Mouse (Mus musculus): ENCODE results near the gene Hmgn2. TPM values are rescaled to one million over a fixed set of nuclear protein-coding genes. Genes with fewer than 3 reads are reported as not detected.

Gene Hmgn2
- total and polyA plus RNA-seq, 3 experiments, result 125 to 230 (median 186) TPM

GRCm38 (mm10) chr4:133969114-133969770, 792 bp upstream of the Hmgn2 start:
- Histone ChIP-seq H3K79me2 (ENCODE audit: control insufficient read depth, insufficient read depth, low read length, poor library complexity) (peaks cover 11% of the 10 kb centered on the region), H3K9ac (ENCODE audit: control insufficient read depth, low read depth, low read length, poor library complexity, severe bottlenecking) (no peak overlapping the region), H3K27me3 (ENCODE audit: control insufficient read depth in 1 of 2, insufficient read depth in 2 of 2, low read length in 2 of 2) (no peaks in the 10 kb centered on the region), H3K27ac (ENCODE audit: control insufficient read depth, low read depth, low read length) (no peak overlapping the region), H3K9me3 (replicated peaks; ENCODE audit: insufficient read depth, low read length) (no peaks in the 10 kb centered on the region), H3K36me3 (ENCODE audit: control insufficient read depth in 1 of 2, insufficient read depth in 2 of 2, low read length in 2 of 2) (peaks cover 5 to 14% of the 10 kb centered on the region in 2 experiments; a peak in 3 of 4 replicates), H3K4me1 (ENCODE audit: control insufficient read depth in 1 of 2, insufficient read depth in 2 of 2, low read length in 2 of 2) (peaks cover 0 to 8% of the 10 kb centered on the region in 2 experiments; a peak in 1 of 4 replicates), H3K4me3 (ENCODE audit: control insufficient read depth in 1 of 2, insufficient read depth in 1 of 2, low read depth in 2 of 2, low read length in 2 of 2) (no peak overlapping the region)
- no peak for TF ChIP-seq UBTF (IDR thresholded peaks at IDR 0.05; ENCODE audit: borderline replicate concordance, insufficient read depth, low read depth, low read length)
- no peak for TF ChIP-seq HCFC1 (IDR thresholded peaks at IDR 0.05; ENCODE audit: low read depth, low read length)
- no peak for TF ChIP-seq POLR2A (IDR thresholded peaks at IDR 0.05; ENCODE audit: control insufficient read depth in 1 of 2, insufficient read depth in 1 of 2, low read depth in 1 of 2, low read length in 2 of 2, poor library complexity in 1 of 2)
- TF ChIP-seq ETS1 (IDR thresholded peaks at IDR 0.05; ENCODE audit: low read depth, low read length), result no peak
- no peak for TF ChIP-seq BHLHE40 (IDR thresholded peaks at IDR 0.05; ENCODE audit: borderline replicate concordance, low read depth, low read length)
- TF ChIP-seq EP300 (IDR thresholded peaks at IDR 0.05; ENCODE audit: low read depth in 1 of 2, low read length in 2 of 2), result no peak
- TF ChIP-seq MAX (IDR thresholded peaks at IDR 0.05; ENCODE audit: low read length), result no peak
- no peak for TF ChIP-seq ZKSCAN1 (IDR thresholded peaks at IDR 0.05; ENCODE audit: low read depth, low read length)
- no peak for TF ChIP-seq GATA1 (IDR thresholded peaks at IDR 0.05; ENCODE audit: low read depth, low read length)
- no peak for TF ChIP-seq CHD2 (IDR thresholded peaks at IDR 0.05; ENCODE audit: low read length)
- TF ChIP-seq ZNF384 (IDR thresholded peaks at IDR 0.05; ENCODE audit: low read depth, low read length), result no peak
- TF ChIP-seq TAL1 (IDR thresholded peaks at IDR 0.05; ENCODE audit: low read length), result no peak
- no peak for TF ChIP-seq CHD1 (IDR thresholded peaks at IDR 0.05; ENCODE audit: low read depth, low read length)
- no peak for TF ChIP-seq TCF12 (IDR thresholded peaks at IDR 0.05; ENCODE audit: low read depth, low read length)
- no peak for TF ChIP-seq NELFE (IDR thresholded peaks at IDR 0.05; ENCODE audit: low read depth, low read length)
- no peak for TF ChIP-seq TBP (IDR thresholded peaks at IDR 0.05; ENCODE audit: low read depth, low read length)
- no peak for TF ChIP-seq ZMIZ1 (IDR thresholded peaks at IDR 0.05; ENCODE audit: low read depth, low read length)
- no peak for TF ChIP-seq MXI1 (IDR thresholded peaks at IDR 0.05; ENCODE audit: low read depth, low read length)
- no peak for TF ChIP-seq ZC3H11A (IDR thresholded peaks at IDR 0.05; ENCODE audit: low read depth, low read length)
- no peak for DNase-seq (ENCODE audit: low read depth, low spot score)

GRCm38 (mm10) chr4:133967866-133968149, 642 bp downstream of the Hmgn2 start:
- peaks cover 11% of the 10 kb centered on the region for H3K79me2 ChIP-seq (ENCODE audit: control insufficient read depth, insufficient read depth, low read length, poor library complexity)
- peaks cover 5 to 14% of the 10 kb centered on the region in 2 experiments; a peak in 3 of 4 replicates for H3K36me3 ChIP-seq (ENCODE audit: control insufficient read depth in 1 of 2, insufficient read depth in 2 of 2, low read length in 2 of 2)
- H3K27me3 ChIP-seq (ENCODE audit: control insufficient read depth in 1 of 2, insufficient read depth in 2 of 2, low read length in 2 of 2), result no peaks in the 10 kb centered on the region
- peaks cover 0 to 8% of the 10 kb centered on the region in 2 experiments; a peak in 1 of 4 replicates for H3K4me1 ChIP-seq (ENCODE audit: control insufficient read depth in 1 of 2, insufficient read depth in 2 of 2, low read length in 2 of 2)
- peak overlapping the region; percentile 99 for H3K9ac ChIP-seq (ENCODE audit: control insufficient read depth, low read depth, low read length, poor library complexity, severe bottlenecking)
- DNase-seq (ENCODE audit: low read depth, low spot score), result peak; percentile 93
- peak overlapping the region; percentile 93 for H3K27ac ChIP-seq (ENCODE audit: control insufficient read depth, low read depth, low read length)
- H3K9me3 ChIP-seq (replicated peaks; ENCODE audit: insufficient read depth, low read length), result no peaks in the 10 kb centered on the region
- H3K4me3 ChIP-seq (ENCODE audit: control insufficient read depth in 1 of 2, insufficient read depth in 1 of 2, low read depth in 2 of 2, low read length in 2 of 2), result peak overlapping the region; percentile 61 to 86
- no peak for TF ChIP-seq POLR2AphosphoS5 (IDR thresholded peaks at IDR 0.05; ENCODE audit: borderline replicate concordance, low read depth, low read length)
- TF ChIP-seq MXI1 (IDR thresholded peaks at IDR 0.05; ENCODE audit: low read depth, low read length), result no peak
- peak; percentile 82 for TF ChIP-seq MAX (IDR thresholded peaks at IDR 0.05; ENCODE audit: low read length)
- TF ChIP-seq MAZ (IDR thresholded peaks at IDR 0.05; ENCODE audit: low read depth, low read length), result peak; percentile 65
- no peak for TF ChIP-seq MYC (IDR thresholded peaks at IDR 0.05; ENCODE audit: low read depth, low read length)
- TF ChIP-seq GATA1 (IDR thresholded peaks at IDR 0.05; ENCODE audit: low read depth, low read length), result no peak
- TF ChIP-seq NRF1 (IDR thresholded peaks at IDR 0.05; ENCODE audit: insufficient read depth, low read depth, low read length, poor library complexity, severe bottlenecking), result no peak
- TF ChIP-seq ZNF384 (IDR thresholded peaks at IDR 0.05; ENCODE audit: low read depth, low read length), result no peak
- TF ChIP-seq POLR2A (IDR thresholded peaks at IDR 0.05; ENCODE audit: control insufficient read depth in 1 of 2, insufficient read depth in 1 of 2, low read depth in 1 of 2, low read length in 2 of 2, poor library complexity in 1 of 2), result peak; percentile 63 to 71; a peak in 3 of 4 replicates
- no peak for TF ChIP-seq JUND (IDR thresholded peaks at IDR 0.05; ENCODE audit: low read depth, low read length)
- TF ChIP-seq POLR2AphosphoS2 (IDR thresholded peaks at IDR 0.05; ENCODE audit: low read length), result peak; percentile 61; the same call in 1 of the 2 replicates
- no peak for TF ChIP-seq TAL1 (IDR thresholded peaks at IDR 0.05; ENCODE audit: low read length)
- TF ChIP-seq CHD1 (IDR thresholded peaks at IDR 0.05; ENCODE audit: low read depth, low read length), result no peak
- peak; percentile 58 to 92 for TF ChIP-seq USF2 (IDR thresholded peaks at IDR 0.05; ENCODE audit: borderline replicate concordance in 1 of 2, insufficient read depth in 1 of 2, low read depth in 1 of 2, low read length in 2 of 2)
- no peak for TF ChIP-seq SIN3A (IDR thresholded peaks at IDR 0.05; ENCODE audit: low read length)
- TF ChIP-seq TCF12 (IDR thresholded peaks at IDR 0.05; ENCODE audit: low read depth, low read length), result 0 out of 2 replicates have a peak, but pooled peaks have one; percentile 3
- TF ChIP-seq BHLHE40 (IDR thresholded peaks at IDR 0.05; ENCODE audit: borderline replicate concordance, low read depth, low read length), result no peak
- TF ChIP-seq ZKSCAN1 (IDR thresholded peaks at IDR 0.05; ENCODE audit: low read depth, low read length), result no peak
- no peak for TF ChIP-seq RAD21 (IDR thresholded peaks at IDR 0.05; ENCODE audit: low read depth, low read length)
- no peak for TF ChIP-seq CTCF (IDR thresholded peaks at IDR 0.05 in 2 of 3, conservative IDR thresholded peaks at IDR 0.05 in 1 of 3; ENCODE audit: control insufficient read depth in 1 of 3, insufficient read depth in 1 of 3, low read depth in 2 of 3, low read length in 3 of 3, poor library complexity in 1 of 3, severe bottlenecking in 1 of 3)
- TF ChIP-seq TBP (IDR thresholded peaks at IDR 0.05; ENCODE audit: low read depth, low read length), result peak; percentile 55; the same call in 1 of the 2 replicates
